Mouse (Mus musculus): ENCODE results near the gene Rnaseh1. TPM values are rescaled to one million over a fixed set of nuclear protein-coding genes. Genes with fewer than 3 reads are reported as not detected.

Gene Rnaseh1
- polyA plus RNA-seq, 1 experiment from 2014 or later, result 31.6 TPM

Small RNAs within 50 kb of the gene (microRNA-seq; reads per million reads assigned to microRNA genes)
- gene Mir6937, result not detected

Other genes with a start within 250 kb of the Rnaseh1 start
- gene Dcdc2c, start 97.2 kb upstream of the Rnaseh1 start, polyA plus RNA-seq (2014; fragmentation: Nextera tagmentation; extraction: Ambion mirVana), result 0.16 and 0.23 TPM in 2 replicates
- 0.14 TPM in 1 of 2 replicates, not detected in the other for gene Allc, start 67.1 kb upstream of the Rnaseh1 start, polyA plus RNA-seq (2014; fragmentation: Nextera tagmentation; extraction: Ambion mirVana)
- gene Colec11, start 26.2 kb upstream of the Rnaseh1 start, polyA plus RNA-seq (2014; fragmentation: Nextera tagmentation; extraction: Ambion mirVana), result 1.9 and 2.6 TPM in 2 replicates
- gene Rps7, start 13.6 kb upstream of the Rnaseh1 start, polyA plus RNA-seq (2014; fragmentation: Nextera tagmentation; extraction: Ambion mirVana), result 959 and 1,233 TPM in 2 replicates
- gene Adi1, start 25.6 kb downstream of the Rnaseh1 start, polyA plus RNA-seq (2014; fragmentation: Nextera tagmentation; extraction: Ambion mirVana), result 87.4 and 89.1 TPM in 2 replicates
- 27.4 and 43.9 TPM in 2 replicates for gene Trappc12, start 100.9 kb downstream of the Rnaseh1 start, polyA plus RNA-seq (2014; fragmentation: Nextera tagmentation; extraction: Ambion mirVana)
- 33.4 and 36.1 TPM in 2 replicates for gene Eipr1, start 102.2 kb downstream of the Rnaseh1 start, polyA plus RNA-seq (2014; fragmentation: Nextera tagmentation; extraction: Ambion mirVana)